In genomic region chr6:120927765-120928164, GRCm38 (mm10) we compare ENCODE assay signal across 9 mouse cellular contexts. TPM values are rescaled to one million over a fixed set of nuclear protein-coding genes. Genes with fewer than 3 reads are reported as not detected.
A peak's percentile ranks its signal among the peaks of the same experiment; 100 is the strongest.
DNase-seq lines count a peak whose midpoint lies in the region; ATAC-seq lines count a peak whose summit lies in the region.
"Had no signal": no experiment of that assay in that cellular context is flagged by ENCODE, and none has a peak within 500 bp of the region (broad histone marks: within the 10 kb centered on the region; RNA-seq: fewer than 3 reads in every experiment).

No protein-coding gene starts in this region.

- peaks cover 21% of the 10 kb centered on the region for H3K36me3 ChIP-seq in heart, embryonic 10.5 days
- no peaks in the 10 kb centered on the region for H3K36me3 ChIP-seq in hindbrain, embryonic 11.5 days (ENCODE audit: control insufficient read depth, insufficient read depth, low read length)

- H3K4me3 ChIP-seq in heart, embryonic 10.5 days, result no peak overlapping the region
- no peak overlapping the region for H3K4me3 ChIP-seq in hindbrain, embryonic 11.5 days (ENCODE audit: low read depth, low read length)
- H3K4me3 ChIP-seq: neural tube, embryonic 12.5 days had no signal

- no peak for ATAC-seq in inflammation-experienced regulatory T-cells, adult 6 months
- ATAC-seq in hindbrain, embryonic 11.5 days (ENCODE audit: low FRiP score), result no peak

- DNase-seq in heart, adult 8-10 months (ENCODE audit: low spot score), result peak; percentile 43
- DNase-seq in heart, embryonic 10.5 days (ENCODE audit: low spot score), result no peak
- peak; percentile 53 for DNase-seq in Muller cell, postnatal 12 days (ENCODE audit: inconsistent ontology term)
- DNase-seq in cerebellum, postnatal 36 days, result peak; percentile 42 to 50
- peak; percentile 86 to 90 for DNase-seq in kidney, postnatal 25 days
- DNase-seq in hindbrain, embryonic 11.5 days (ENCODE audit: low spot score), result no peak
- DNase-seq in embryo, embryonic 10.5 days (ENCODE audit: low spot score), result no peak

- H3K9me3 ChIP-seq in heart, embryonic 10.5 days, result no peaks in the 10 kb centered on the region
- H3K9me3 ChIP-seq in hindbrain, embryonic 11.5 days (ENCODE audit: control insufficient read depth, low read length), result no peaks in the 10 kb centered on the region
- H3K9me3 ChIP-seq: neural tube, embryonic 12.5 days had no signal

- H3K9ac ChIP-seq in hindbrain, embryonic 11.5 days (ENCODE audit: low read depth, low read length), result no peak overlapping the region
- H3K9ac ChIP-seq: neural tube, embryonic 12.5 days had no signal

- H3K27me3 ChIP-seq in heart, embryonic 10.5 days (ENCODE audit: insufficient read depth, poor library complexity, severe bottlenecking), result no peaks in the 10 kb centered on the region
- H3K27me3 ChIP-seq in hindbrain, embryonic 11.5 days (ENCODE audit: control insufficient read depth, insufficient read depth, low read length), result no peaks in the 10 kb centered on the region
- H3K27me3 ChIP-seq: neural tube, embryonic 12.5 days had no signal

- no peak overlapping the region for H3K4me2 ChIP-seq in hindbrain, embryonic 11.5 days (replicated peaks; ENCODE audit: low read depth, low read length)
- H3K4me2 ChIP-seq: neural tube, embryonic 12.5 days had no signal

- no peak overlapping the region for H3K27ac ChIP-seq in heart, embryonic 10.5 days
- no peak overlapping the region for H3K27ac ChIP-seq in hindbrain, embryonic 11.5 days (ENCODE audit: low read depth, low read length)
- H3K27ac ChIP-seq: neural tube, embryonic 12.5 days had no signal

- H3K4me1 ChIP-seq in heart, embryonic 10.5 days, result peaks cover 6% of the 10 kb centered on the region
- H3K4me1 ChIP-seq in hindbrain, embryonic 11.5 days (replicated peaks; ENCODE audit: control insufficient read depth, insufficient read depth, low read length), result no peaks in the 10 kb centered on the region
- H3K4me1 ChIP-seq: neural tube, embryonic 12.5 days had no signal

- 71% methylated on average over 3 of the region's 3 CpGs for WGBS in heart, embryonic 10.5 days
- WGBS in hindbrain, embryonic 11.5 days, result 84% methylated on average over 3 of the region's 3 CpGs

RNA-seq across cellular contexts. Expression of gene Bid, which starts 11.1 kb away (rescaled TPM):
- 1 to 10 TPM in 2 of 4 experiments, under 1 TPM in 2; 0.81 to 1.7 (median 0.95) TPM for total RNA-seq in heart, adult 8-10 months (2022)
- polyA plus RNA-seq in heart, embryonic 10.5 days (2016; fragmentation: Nextera tagmentation; extraction: Ambion mirVana), result 12.7 and 16.5 TPM in 2 replicates
- 10 to 100 TPM; 42.6 to 56.8 (median 45.7) TPM for polyA plus RNA-seq in inflammation-experienced regulatory T-cells, adult 6 months (2017; shearing (Covaris generic))
- polyA plus RNA-seq in hindbrain, embryonic 11.5 days (2014; fragmentation: Nextera tagmentation; extraction: Ambion mirVana), result 15.9 and 16.8 TPM in 2 replicates

Comparison
In these comparisons a context has a peak if more than half of its experiments do, and no peak if none do; other contexts are left out.
1. DNase-seq: peak in heart, adult 8-10 months (single experiment), Muller cell, postnatal 12 days (single experiment), cerebellum, postnatal 36 days (2 of 2) and kidney, postnatal 25 days (2 of 2); none in heart, embryonic 10.5 days (single experiment), hindbrain, embryonic 11.5 days (single experiment) and embryo, embryonic 10.5 days (single experiment).